Mouse (Mus musculus): ENCODE measurements around the gene Bbx.

DNA sequence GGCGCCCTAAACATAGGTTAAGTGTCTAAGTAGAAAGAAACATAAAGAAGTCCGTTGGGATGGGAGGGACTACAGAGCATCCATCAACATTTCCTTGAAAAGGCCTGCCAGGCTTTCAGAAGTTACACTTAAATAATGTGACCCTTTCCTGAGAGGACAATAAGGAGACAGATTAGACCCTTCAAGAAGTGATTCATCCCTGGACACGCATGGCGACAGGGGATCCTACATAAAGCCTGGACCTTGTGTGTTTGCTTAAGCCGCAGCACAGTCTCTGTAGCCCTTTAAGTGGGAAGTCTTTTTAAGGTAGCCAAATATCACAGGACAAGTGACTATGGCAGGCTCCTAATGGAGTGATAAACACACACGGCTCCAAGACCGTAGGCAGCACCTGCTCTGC lies 52.0 kb downstream of the Bbx start:
- no peak for TF ChIP-seq MAX (IDR thresholded peaks at IDR 0.05; ENCODE audit: low read depth)
- no peak for TF ChIP-seq POLR2A (IDR thresholded peaks at IDR 0.05; ENCODE audit: insufficient read length, low read depth)
